Mouse (Mus musculus) cerebellum, postnatal 25 days (tissue): ENCODE results near the gene Gpr84.
A peak's percentile ranks its signal among the peaks of the same experiment; 100 is the strongest.

ENCODE experiments used
- DNase-seq, 2 experiments: peaks; one replicate each; pipeline ENCODE4 v3.0.0; 2021; ENCODE audit warnings: mixed read lengths in 2 of 2

Gene Gpr84

GRCm38 (mm10) chr15:103305792-103306645 lies 4.4 kb downstream of the Gpr84 start:
- peak in 1 of 2 experiments; percentile 28 for DNase-seq

- peak; percentile 96 to 99 for DNase-seq
Measured at GRCm38 (mm10) chr15:103305070-103305678, 5.2 kb downstream of the Gpr84 start.

GRCm38 (mm10) chr15:103304616-103304969 lies 5.8 kb downstream of the Gpr84 start:
- DNase-seq: no peak

- peak in 1 of 2 experiments; percentile 44 for DNase-seq
Measured at GRCm38 (mm10) chr15:103303916-103304615, 6.3 kb downstream of the Gpr84 start.

GRCm38 (mm10) chr15:103302341-103303021 lies 7.9 kb downstream of the Gpr84 start:
- no peak for DNase-seq

- no peak for DNase-seq
Measured at GRCm38 (mm10) chr15:103301547-103302340, 8.7 kb downstream of the Gpr84 start.

GRCm38 (mm10) chr15:103301046-103301445 lies 9.4 kb downstream of the Gpr84 start:
- no peak for DNase-seq

GRCm38 (mm10) chr15:103300560-103300959 lies 9.9 kb downstream of the Gpr84 start:
- no peak for DNase-seq

GRCm38 (mm10) chr15:103300067-103300471 lies 10.3 kb downstream of the Gpr84 start:
- peak; percentile 68 to 74 for DNase-seq

GRCm38 (mm10) chr15:103299644-103300043 lies 10.8 kb downstream of the Gpr84 start:
- peak; percentile 26 to 37 for DNase-seq

- no peak for DNase-seq
Measured at GRCm38 (mm10) chr15:103298861-103299616, 11.4 kb downstream of the Gpr84 start.

GRCm38 (mm10) chr15:103298026-103298425 lies 12.4 kb downstream of the Gpr84 start:
- DNase-seq: no peak

GRCm38 (mm10) chr15:103297313-103297712 lies 13.1 kb downstream of the Gpr84 start:
- no peak for DNase-seq

GRCm38 (mm10) chr15:103295851-103296250 lies 14.6 kb downstream of the Gpr84 start:
- DNase-seq: no peak

- no peak for DNase-seq
Measured at GRCm38 (mm10) chr15:103294649-103295048, 15.8 kb downstream of the Gpr84 start.

- DNase-seq: no peak
Measured at GRCm38 (mm10) chr15:103293375-103293774, 17.0 kb downstream of the Gpr84 start.

- DNase-seq: no peak
Measured at GRCm38 (mm10) chr15:103292673-103293345, 17.6 kb downstream of the Gpr84 start.

GRCm38 (mm10) chr15:103290843-103291242 lies 19.6 kb downstream of the Gpr84 start:
- no peak for DNase-seq

GRCm38 (mm10) chr15:103290417-103290816 lies 20.0 kb downstream of the Gpr84 start:
- DNase-seq: no peak

- no peak for DNase-seq
Measured at GRCm38 (mm10) chr15:103289600-103289999, 20.8 kb downstream of the Gpr84 start.
